Mouse (Mus musculus) left cerebral cortex, adult 18-20 months (tissue): Measurements from ENCODE around the gene Hexb. TPM values are rescaled to one million over a fixed set of nuclear protein-coding genes. Genes with fewer than 3 reads are reported as not detected.
A peak's percentile ranks its signal among the peaks of the same experiment; 100 is the strongest.

Source experiments
- DNase-seq, 2 experiments: peaks; one replicate each; pipeline ENCODE4 v3.0.0; 2021 to 2022; ENCODE audit warnings: low spot score in 2 of 2, mixed read lengths in 1 of 2
- total RNA-seq, 2 experiments: library from RNA; stranded (reverse); gene quantifications; 2 replicates each; pipeline ENCODE4 v1.2.3; 2021

The Hexb gene
- total RNA-seq, 2 experiments from 2014 or later: 99.4 to 107 TPM

GRCm38 (mm10) chr13:97225130-97225529, 27.0 kb upstream of the Hexb start:
- DNase-seq: peak in 1 of 2 experiments; percentile 35

DNA sequence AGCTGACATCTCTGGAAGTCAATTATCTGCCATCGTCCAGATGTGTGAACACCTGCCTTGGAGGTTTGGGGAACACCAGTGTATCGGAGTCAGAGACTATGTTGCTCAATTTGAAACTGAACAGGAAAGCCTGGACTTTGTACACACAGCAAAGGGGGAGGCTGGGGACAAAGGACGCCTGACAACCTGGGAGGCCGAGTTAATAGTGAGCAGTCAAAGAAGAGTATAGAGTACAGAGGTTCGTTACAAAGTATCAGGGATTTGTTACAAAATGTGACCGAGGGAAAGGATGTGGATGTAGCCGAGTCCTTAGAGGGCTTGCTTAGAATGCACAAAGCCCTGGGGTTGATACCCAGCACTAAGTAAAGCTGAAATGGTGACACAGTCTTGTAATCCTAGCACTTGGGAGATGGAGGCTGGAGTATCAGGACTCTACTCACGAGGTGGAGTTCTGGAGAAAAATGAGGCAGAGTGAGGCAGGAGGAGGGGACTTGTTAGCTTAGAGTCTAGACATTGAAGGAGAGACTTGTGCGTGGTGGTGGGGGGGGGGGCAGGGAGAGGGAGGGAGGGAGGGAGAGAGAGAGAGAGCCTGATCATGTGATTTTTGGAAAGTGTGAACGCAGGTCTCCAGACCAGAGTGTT, 26.3 kb upstream of the Hexb start:
- DNase-seq: no peak

DNA sequence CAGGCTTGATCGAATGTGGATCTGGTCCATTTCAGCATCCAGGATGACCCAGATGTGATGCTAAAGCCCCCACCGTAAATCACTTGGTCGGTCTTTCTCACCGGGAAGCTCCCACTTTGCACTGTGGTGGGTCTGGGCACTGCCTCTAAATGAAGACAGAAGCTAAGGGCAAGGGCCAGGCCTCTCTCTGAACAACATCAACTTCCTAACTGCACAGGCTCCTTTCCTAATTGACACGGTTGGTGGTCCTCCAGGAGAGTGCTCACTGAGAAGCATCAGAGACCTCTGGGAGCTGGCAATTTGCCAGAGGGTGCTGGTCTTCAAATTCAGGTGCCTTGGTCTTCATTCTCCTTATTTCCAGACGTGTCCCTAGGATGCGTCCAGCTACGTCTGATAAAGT, 25.7 kb upstream of the Hexb start:
- DNase-seq: no peak

DNA sequence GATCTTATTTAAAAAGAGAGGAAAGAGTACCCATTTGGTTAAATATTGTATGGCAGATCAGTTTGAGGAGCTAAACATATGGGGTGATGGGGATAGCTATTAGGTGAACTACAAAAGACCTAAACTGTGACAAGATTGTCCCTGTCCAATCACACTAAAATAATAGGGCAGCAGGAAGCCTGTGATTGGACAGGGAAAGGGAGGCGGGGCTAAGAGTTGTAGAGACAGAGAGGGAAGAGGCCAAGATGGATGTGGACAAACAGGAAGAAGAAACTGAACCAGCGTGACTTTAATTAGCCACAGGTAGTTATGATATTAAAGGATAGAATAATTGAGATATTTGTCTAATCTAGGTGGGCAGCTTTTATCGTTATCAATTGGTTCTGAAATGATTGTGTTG, 21.9 kb upstream of the Hexb start:
- no peak for DNase-seq

DNA sequence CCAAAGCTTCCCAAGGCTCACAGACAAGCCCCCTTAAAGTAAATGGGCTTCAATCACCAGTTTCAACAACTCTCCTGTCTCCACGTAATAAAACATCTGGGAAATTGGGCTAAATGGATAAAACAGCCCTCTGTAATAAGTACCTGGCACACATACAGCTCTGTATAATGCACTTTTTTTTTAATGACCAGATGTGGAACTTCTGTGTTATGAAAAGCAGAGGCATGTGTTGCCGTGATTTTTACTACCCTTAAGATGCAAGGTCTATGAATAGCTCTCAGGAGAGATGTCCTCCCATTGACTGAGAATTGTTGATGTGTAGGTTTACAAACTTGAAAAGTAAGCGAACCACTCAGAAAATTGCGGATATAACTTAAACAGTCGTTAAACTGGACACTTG, 18.0 kb upstream of the Hexb start:
- DNase-seq: no peak

DNA sequence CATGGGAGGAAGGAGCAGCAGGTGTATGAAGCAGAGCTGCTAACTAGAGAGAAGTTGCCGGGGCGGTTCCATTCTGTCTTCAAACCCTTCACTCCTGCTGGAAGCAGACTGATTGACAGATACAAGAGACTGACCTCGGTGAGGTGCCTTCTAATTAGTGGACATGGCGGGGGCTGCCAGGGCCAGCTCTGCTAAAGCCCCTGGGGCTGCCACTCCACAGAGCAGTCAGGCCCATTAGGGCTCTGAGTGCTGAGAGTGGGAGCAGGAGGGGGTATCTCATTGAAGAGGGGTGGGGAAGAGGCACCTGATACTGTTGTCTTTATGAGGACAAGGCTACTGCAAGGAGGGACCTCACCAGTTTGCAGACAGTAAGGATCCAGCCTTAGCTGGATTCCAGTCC, 17.4 kb upstream of the Hexb start:
- no peak for DNase-seq

- DNase-seq: no peak
Observed at GRCm38 (mm10) chr13:97214583-97215268, 16.6 kb upstream of the Hexb start.

GRCm38 (mm10) chr13:97208500-97209010, 10.4 kb upstream of the Hexb start:
- no peak for DNase-seq

- DNase-seq: no peak
Observed at GRCm38 (mm10) chr13:97208112-97208478, 9.9 kb upstream of the Hexb start.

- no peak for DNase-seq
Observed at GRCm38 (mm10) chr13:97207472-97208111, 9.4 kb upstream of the Hexb start.

DNA sequence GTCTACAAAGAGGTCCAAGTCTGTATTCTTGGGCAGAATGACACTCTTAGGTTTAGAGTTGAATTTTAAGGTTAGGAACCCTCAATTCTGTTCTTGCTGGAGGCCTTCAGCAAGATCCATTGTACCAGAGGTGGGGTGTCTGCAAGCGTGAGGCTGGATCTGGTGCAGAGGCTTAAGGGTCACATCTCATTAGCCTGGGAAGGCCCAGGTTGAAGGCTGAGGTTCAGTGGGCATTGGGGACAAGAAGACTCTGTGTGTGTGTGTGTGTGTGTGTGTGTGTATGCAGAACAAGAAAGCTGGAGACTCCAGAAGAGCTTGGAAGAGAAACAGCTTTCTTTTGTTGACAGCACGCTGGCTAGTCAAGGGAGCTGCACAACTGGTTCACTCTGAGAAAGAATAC, 7.9 kb upstream of the Hexb start:
- DNase-seq: no peak

DNA sequence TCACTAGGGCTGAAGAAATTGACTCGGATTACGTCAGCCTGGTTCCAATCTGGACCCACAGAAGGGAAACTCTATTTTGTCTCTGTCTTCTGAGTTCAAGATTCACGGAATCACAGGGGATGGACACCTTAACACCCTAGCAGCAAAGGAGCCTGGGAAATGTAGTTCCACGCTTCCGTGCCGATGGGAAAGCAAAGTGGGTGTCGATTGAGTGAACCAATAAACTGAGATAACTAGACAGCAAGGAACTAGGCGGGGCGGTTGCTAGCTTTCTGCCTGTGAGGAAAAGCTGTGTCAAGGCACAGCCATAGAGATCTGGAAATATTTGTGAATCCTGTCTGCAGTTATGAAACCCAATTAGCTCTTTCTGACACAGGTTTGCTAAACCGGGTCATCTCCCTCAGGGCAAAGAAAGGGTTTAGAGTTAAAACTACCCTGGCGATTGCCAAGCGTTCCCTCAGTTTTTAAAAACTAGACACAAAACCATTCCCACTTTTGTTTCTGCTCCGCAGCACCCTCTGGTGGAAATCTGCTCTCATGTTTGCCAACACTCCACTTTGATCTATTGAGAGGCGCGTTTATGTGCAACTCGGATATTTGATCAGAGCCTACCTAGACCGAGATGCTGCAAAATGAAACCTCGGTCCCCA, 7.0 kb upstream of the Hexb start:
- DNase-seq: peak; percentile 90 to 92

- DNase-seq: no peak
Observed at GRCm38 (mm10) chr13:97201896-97202295, 3.7 kb upstream of the Hexb start.

- DNase-seq: no peak
Observed at GRCm38 (mm10) chr13:97201076-97201475, 2.9 kb upstream of the Hexb start.

DNA sequence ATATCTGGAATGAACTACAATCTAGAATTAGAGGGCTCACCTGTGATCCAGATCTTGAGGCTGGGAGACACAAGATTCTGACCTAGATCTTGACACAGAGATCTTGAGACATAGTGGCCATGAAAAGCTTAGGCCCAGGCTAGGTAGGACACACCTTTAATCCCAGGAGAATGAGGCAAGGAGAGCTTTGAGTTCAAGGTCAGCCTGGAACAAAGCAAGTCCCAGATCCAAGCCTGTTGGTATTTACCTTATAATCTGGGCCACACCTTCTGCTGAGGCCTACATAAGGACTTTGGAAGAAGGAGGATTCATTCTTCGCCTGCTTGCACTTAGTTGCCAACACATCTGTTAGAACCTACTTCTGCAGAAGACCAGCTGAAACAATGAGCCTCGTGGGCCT, 966 bp upstream of the Hexb start:
- no peak for DNase-seq

- no peak for DNase-seq
Observed at GRCm38 (mm10) chr13:97196925-97197218, 1.3 kb downstream of the Hexb start.

DNA sequence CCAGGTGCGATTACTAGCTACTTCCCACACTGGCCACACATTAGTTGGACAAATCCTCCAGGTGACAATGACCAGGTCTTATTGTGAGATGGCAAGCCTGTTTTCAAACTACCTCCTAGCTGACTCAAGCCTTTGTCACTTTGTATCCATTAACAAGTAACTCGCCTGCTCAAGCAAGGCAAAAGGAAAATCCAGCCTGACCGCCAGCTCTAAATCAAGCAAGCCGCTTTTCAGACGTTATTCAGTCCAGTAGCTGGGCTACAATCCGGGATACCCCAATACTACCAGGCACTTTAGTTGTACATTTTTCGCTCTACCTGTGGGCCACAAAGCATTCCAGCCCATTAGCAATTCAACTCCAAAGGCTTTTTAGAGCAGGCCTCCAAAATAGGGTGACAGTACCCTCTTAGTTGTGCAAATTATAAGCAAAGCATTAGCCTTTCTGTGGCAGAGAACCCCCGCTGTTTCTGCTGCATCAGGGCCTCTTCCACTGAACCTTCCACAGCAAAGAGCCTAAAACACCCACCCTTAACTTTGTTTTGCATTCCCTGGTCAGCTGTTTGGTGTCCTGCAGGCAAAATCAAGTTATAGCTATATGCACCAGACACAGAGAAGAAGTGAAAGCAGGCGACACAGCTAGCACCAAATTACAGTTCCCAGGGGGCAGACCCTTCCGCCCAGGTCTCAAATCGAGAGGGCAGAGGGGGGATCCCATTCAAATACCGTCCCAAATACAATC, 1.8 kb downstream of the Hexb start:
- DNase-seq: no peak

GRCm38 (mm10) chr13:97193420-97193819, 4.7 kb downstream of the Hexb start:
- peak; percentile 70 to 71 for DNase-seq

GRCm38 (mm10) chr13:97192649-97193048, 5.5 kb downstream of the Hexb start:
- no peak for DNase-seq

DNA sequence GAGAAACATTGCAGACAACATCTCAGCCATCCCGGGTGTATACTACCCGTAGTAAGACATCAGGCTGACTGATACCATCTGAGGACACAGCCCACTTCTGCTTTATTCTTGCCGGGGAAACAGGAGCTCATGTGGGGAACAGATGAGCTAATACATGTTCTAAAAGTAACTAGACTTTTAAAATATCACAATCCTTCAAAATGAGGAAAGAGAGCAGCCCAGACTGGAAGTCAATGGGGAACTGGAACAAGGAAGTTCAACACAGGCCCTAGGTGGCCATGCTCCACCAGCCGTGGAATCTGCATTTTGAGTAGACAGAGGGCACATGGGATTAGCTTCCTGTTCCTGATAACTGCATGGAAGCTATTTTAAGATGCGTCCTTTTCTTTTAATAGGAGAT, 10.5 kb downstream of the Hexb start:
- no peak for DNase-seq

GRCm38 (mm10) chr13:97186346-97186745, 11.8 kb downstream of the Hexb start:
- no peak for DNase-seq
